Comparison of ENCODE assay signal across 8 mouse cellular contexts in genomic region chr15:83121709-83122565, GRCm38 (mm10). TPM values are rescaled to one million over a fixed set of nuclear protein-coding genes. Genes with fewer than 3 reads are reported as not detected.
DNase-seq lines count a peak whose midpoint lies in the region; ATAC-seq lines count a peak whose summit lies in the region.

No protein-coding gene starts in this region.

- DNase-seq in adrenal gland, adult (ENCODE audit: inconsistent age in 2 of 2, low spot score in 1 of 2): peak; percentile 57 to 78
- no peak for DNase-seq in adrenal gland, adult 8-10 months
- peak; percentile 40 for DNase-seq in c-Kit-negative CD71-positive TER-119-positive erythroid progenitor cells, embryonic 14.5 days (ENCODE audit: low read depth, low spot score)
- peak; percentile 49 for DNase-seq in limb, embryonic 11.5 days (ENCODE audit: low spot score)
- DNase-seq in midbrain, embryonic 11.5 days (ENCODE audit: low spot score, missing footprints): peak; percentile 97

- no peaks in the 10 kb centered on the region for H3K9me3 ChIP-seq in hindbrain, embryonic 15.5 days
- no peaks in the 10 kb centered on the region for H3K9me3 ChIP-seq in limb, embryonic 11.5 days (ENCODE audit: control insufficient read depth, low read length)
- H3K9me3 ChIP-seq in midbrain, embryonic 11.5 days (ENCODE audit: control insufficient read depth, low read length): no peaks in the 10 kb centered on the region
- H3K9me3 ChIP-seq in stomach, embryonic 15.5 days: no peaks in the 10 kb centered on the region

- peaks cover 28% of the 10 kb centered on the region for H3K36me3 ChIP-seq in hindbrain, embryonic 15.5 days
- peaks cover 14% of the 10 kb centered on the region; the same call in 1 of the 2 replicates for H3K36me3 ChIP-seq in limb, embryonic 11.5 days (ENCODE audit: control insufficient read depth, insufficient read depth, low read length)
- peaks cover 33% of the 10 kb centered on the region for H3K36me3 ChIP-seq in midbrain, embryonic 11.5 days (ENCODE audit: control insufficient read depth, insufficient read depth, low read length)
- H3K36me3 ChIP-seq in stomach, embryonic 15.5 days: peaks cover 37% of the 10 kb centered on the region

- H3K27ac ChIP-seq in hindbrain, embryonic 15.5 days (replicated peaks): peak overlapping the region; percentile 91
- H3K27ac ChIP-seq in limb, embryonic 11.5 days (replicated peaks; ENCODE audit: low read depth, low read length): 0 out of 2 replicates have a peak overlapping the region, but pooled peaks have one; percentile 30
- H3K27ac ChIP-seq in midbrain, embryonic 11.5 days (ENCODE audit: low read depth, low read length): peak overlapping the region; percentile 79
- H3K27ac ChIP-seq in stomach, embryonic 15.5 days: peak overlapping the region; percentile 81

- peak overlapping the region; percentile 98 for H3K4me3 ChIP-seq in hindbrain, embryonic 15.5 days
- peak overlapping the region; percentile 89 for H3K4me3 ChIP-seq in limb, embryonic 11.5 days (ENCODE audit: low read depth, low read length)
- peak overlapping the region; percentile 86 for H3K4me3 ChIP-seq in midbrain, embryonic 11.5 days (ENCODE audit: low read depth, low read length)
- H3K4me3 ChIP-seq in stomach, embryonic 15.5 days (replicated peaks): peak overlapping the region; percentile 99

- peak overlapping the region; percentile 79 for H3K9ac ChIP-seq in hindbrain, embryonic 15.5 days
- peak overlapping the region; percentile 56 for H3K9ac ChIP-seq in limb, embryonic 11.5 days (ENCODE audit: low read length)
- H3K9ac ChIP-seq in midbrain, embryonic 11.5 days (ENCODE audit: low read length): peak overlapping the region; percentile 80
- peak overlapping the region; percentile 65 for H3K9ac ChIP-seq in stomach, embryonic 15.5 days

- no peaks in the 10 kb centered on the region for H3K27me3 ChIP-seq in hindbrain, embryonic 15.5 days
- H3K27me3 ChIP-seq in limb, embryonic 11.5 days (ENCODE audit: control insufficient read depth, insufficient read depth, low read length): no peaks in the 10 kb centered on the region
- no peaks in the 10 kb centered on the region for H3K27me3 ChIP-seq in midbrain, embryonic 11.5 days (ENCODE audit: control insufficient read depth, insufficient read depth, low read length)
- H3K27me3 ChIP-seq in stomach, embryonic 15.5 days (replicated peaks): no peaks in the 10 kb centered on the region

- H3K4me1 ChIP-seq in hindbrain, embryonic 15.5 days (replicated peaks): peaks cover 17% of the 10 kb centered on the region
- H3K4me1 ChIP-seq in limb, embryonic 11.5 days (ENCODE audit: control insufficient read depth, insufficient read depth, low read length): peaks cover 3% of the 10 kb centered on the region; the same call in 1 of the 2 replicates
- H3K4me1 ChIP-seq in midbrain, embryonic 11.5 days (ENCODE audit: control insufficient read depth, insufficient read depth, low read length): peaks cover 7% of the 10 kb centered on the region
- peaks cover 7% of the 10 kb centered on the region; the same call in 1 of the 2 replicates for H3K4me1 ChIP-seq in stomach, embryonic 15.5 days

- H3K4me2 ChIP-seq in hindbrain, embryonic 15.5 days: peak overlapping the region; percentile 79
- H3K4me2 ChIP-seq in limb, embryonic 11.5 days (ENCODE audit: low read depth, severe bottlenecking): peak overlapping the region; percentile 78
- peak overlapping the region; percentile 79 for H3K4me2 ChIP-seq in midbrain, embryonic 11.5 days
- peak overlapping the region; percentile 75 for H3K4me2 ChIP-seq in stomach, embryonic 15.5 days

- peak; percentile 69 for ATAC-seq in erythroid progenitor cell, adult 5-6 weeks (replicated peaks; ENCODE audit: low FRiP score, poor library complexity, severe bottlenecking)
- peak; percentile 43 for ATAC-seq in hindbrain, embryonic 15.5 days (ENCODE audit: low FRiP score, low read depth)
- ATAC-seq in limb, embryonic 11.5 days (ENCODE audit: insufficient number of reproducible peaks, low FRiP score, low TSS enrichment, low read depth): peak; percentile 41; the same call in 1 of the 2 replicates
- ATAC-seq in midbrain, embryonic 11.5 days (ENCODE audit: low FRiP score): peak; percentile 64
- ATAC-seq in stomach, embryonic 15.5 days (ENCODE audit: insufficient read depth, low FRiP score, low read depth): peak; percentile 24

- 2% methylated on average over 39 of the region's 43 CpGs for WGBS in hindbrain, embryonic 15.5 days
- WGBS in limb, embryonic 11.5 days: 4% methylated on average over 39 of the region's 43 CpGs
- 4% methylated on average over 42 of the region's 43 CpGs for WGBS in midbrain, embryonic 11.5 days
- WGBS in stomach, embryonic 15.5 days: 3% methylated on average over 43 of the region's 43 CpGs

RNA-seq across cellular contexts. Expression of gene Rrp7a, which starts 0.7 kb away (rescaled TPM):
- 100 to 1,000 TPM; 100 to 115 (median 102) TPM for total RNA-seq in adrenal gland, adult 8-10 months (2022)
- 12.6 and 16.9 TPM in 2 replicates for total RNA-seq in erythroid progenitor cell, adult 5-6 weeks (2015; ENCODE audit: low replicate concordance)
- 12.3 and 31.9 TPM in 2 replicates for total RNA-seq in erythroid progenitor cell, adult 5-6 weeks (2017; ENCODE audit: low replicate concordance)
- polyA plus RNA-seq in hindbrain, embryonic 15.5 days (2015; fragmentation: Nextera tagmentation; extraction: Ambion mirVana): 74.7 and 78.9 TPM in 2 replicates
- polyA plus RNA-seq in limb, embryonic 11.5 days (2014; fragmentation: Nextera tagmentation; extraction: Ambion mirVana): 53.5 and 57.3 TPM in 2 replicates
- 70.5 and 79.6 TPM in 2 replicates for polyA plus RNA-seq in midbrain, embryonic 11.5 days (2014; fragmentation: Nextera tagmentation; extraction: Ambion mirVana)
- polyA plus RNA-seq in stomach, embryonic 15.5 days (2015; fragmentation: Nextera tagmentation; extraction: Ambion mirVana): 56.0 and 59.8 TPM in 2 replicates

RNA-seq across cellular contexts. Expression of gene Poldip3, which starts 27.2 kb away (rescaled TPM):
- total RNA-seq in adrenal gland, adult 8-10 months (2022): 100 to 1,000 TPM; 105 to 127 (median 117) TPM
- total RNA-seq in erythroid progenitor cell, adult 5-6 weeks (2015; ENCODE audit: low replicate concordance): 39.6 and 46.5 TPM in 2 replicates
- total RNA-seq in erythroid progenitor cell, adult 5-6 weeks (2017; ENCODE audit: low replicate concordance): 66.7 and 92.9 TPM in 2 replicates
- polyA plus RNA-seq in hindbrain, embryonic 15.5 days (2015; fragmentation: Nextera tagmentation; extraction: Ambion mirVana): 130 and 132 TPM in 2 replicates
- 176 and 182 TPM in 2 replicates for polyA plus RNA-seq in limb, embryonic 11.5 days (2014; fragmentation: Nextera tagmentation; extraction: Ambion mirVana)
- polyA plus RNA-seq in midbrain, embryonic 11.5 days (2014; fragmentation: Nextera tagmentation; extraction: Ambion mirVana): 167 and 173 TPM in 2 replicates
- 112 and 121 TPM in 2 replicates for polyA plus RNA-seq in stomach, embryonic 15.5 days (2015; fragmentation: Nextera tagmentation; extraction: Ambion mirVana)

RNA-seq across cellular contexts. Expression of gene Serhl, which starts 32.6 kb away (rescaled TPM):
- 10 to 100 TPM; 42.1 to 73.7 (median 60.6) TPM for total RNA-seq in adrenal gland, adult 8-10 months (2022)
- 21.8 and 33.2 TPM in 2 replicates for total RNA-seq in erythroid progenitor cell, adult 5-6 weeks (2015; ENCODE audit: low replicate concordance)
- total RNA-seq in erythroid progenitor cell, adult 5-6 weeks (2017; ENCODE audit: low replicate concordance): 3.0 and 5.9 TPM in 2 replicates
- 29.7 and 31.0 TPM in 2 replicates for polyA plus RNA-seq in hindbrain, embryonic 15.5 days (2015; fragmentation: Nextera tagmentation; extraction: Ambion mirVana)
- polyA plus RNA-seq in limb, embryonic 11.5 days (2014; fragmentation: Nextera tagmentation; extraction: Ambion mirVana): 45.6 and 48.2 TPM in 2 replicates
- polyA plus RNA-seq in midbrain, embryonic 11.5 days (2014; fragmentation: Nextera tagmentation; extraction: Ambion mirVana): 46.9 and 47.0 TPM in 2 replicates
- polyA plus RNA-seq in stomach, embryonic 15.5 days (2015; fragmentation: Nextera tagmentation; extraction: Ambion mirVana): 54.2 and 56.2 TPM in 2 replicates

RNA-seq across cellular contexts. Expression of gene Cyb5r3, which starts 50.5 kb away (rescaled TPM):
- total RNA-seq in adrenal gland, adult 8-10 months (2022): 100 to 1,000 TPM; 296 to 432 (median 354) TPM
- total RNA-seq in erythroid progenitor cell, adult 5-6 weeks (2015; ENCODE audit: low replicate concordance): 106 and 112 TPM in 2 replicates
- total RNA-seq in erythroid progenitor cell, adult 5-6 weeks (2017; ENCODE audit: low replicate concordance): 48.1 and 57.9 TPM in 2 replicates
- 116 and 144 TPM in 2 replicates for polyA plus RNA-seq in hindbrain, embryonic 15.5 days (2015; fragmentation: Nextera tagmentation; extraction: Ambion mirVana)
- polyA plus RNA-seq in limb, embryonic 11.5 days (2014; fragmentation: Nextera tagmentation; extraction: Ambion mirVana): 136 and 149 TPM in 2 replicates
- 156 and 161 TPM in 2 replicates for polyA plus RNA-seq in midbrain, embryonic 11.5 days (2014; fragmentation: Nextera tagmentation; extraction: Ambion mirVana)
- polyA plus RNA-seq in stomach, embryonic 15.5 days (2015; fragmentation: Nextera tagmentation; extraction: Ambion mirVana): 182 and 210 TPM in 2 replicates

Comparison
In these comparisons a context has a peak if more than half of its experiments do, and no peak if none do; other contexts are left out.
1. H3K27ac ChIP-seq: peak in every context shown above with its lines; median percentile 91 in hindbrain, embryonic 15.5 days; 81 in stomach, embryonic 15.5 days; 79 in midbrain, embryonic 11.5 days; 30 in limb, embryonic 11.5 days.